Mouse (Mus musculus) small intestine, adult 2 months (tissue): Measurements from ENCODE around the gene Kcnk16.

Experiments used
- CTCF ChIP-seq: fragments of 200-500 bp; IDR thresholded peaks from 2 replicates; pipeline ENCODE4 v1.5.1; 2012; ENCODE audit warnings: low read depth, mild to moderate bottlenecking, control low read depth, inconsistent platforms, low read length, moderate library complexity, mixed read lengths; ENCODE audit not compliant: insufficient replicate concordance, insufficient read length; ENCODE audit errors: extremely low read depth
- POLR2A ChIP-seq: fragments of 200-500 bp; IDR thresholded peaks from 2 replicates; pipeline ENCODE4 v1.6.1; 2012; ENCODE audit warnings: low read depth, mild to moderate bottlenecking, control low read depth, inconsistent platforms, low read length, moderate library complexity

DNA sequence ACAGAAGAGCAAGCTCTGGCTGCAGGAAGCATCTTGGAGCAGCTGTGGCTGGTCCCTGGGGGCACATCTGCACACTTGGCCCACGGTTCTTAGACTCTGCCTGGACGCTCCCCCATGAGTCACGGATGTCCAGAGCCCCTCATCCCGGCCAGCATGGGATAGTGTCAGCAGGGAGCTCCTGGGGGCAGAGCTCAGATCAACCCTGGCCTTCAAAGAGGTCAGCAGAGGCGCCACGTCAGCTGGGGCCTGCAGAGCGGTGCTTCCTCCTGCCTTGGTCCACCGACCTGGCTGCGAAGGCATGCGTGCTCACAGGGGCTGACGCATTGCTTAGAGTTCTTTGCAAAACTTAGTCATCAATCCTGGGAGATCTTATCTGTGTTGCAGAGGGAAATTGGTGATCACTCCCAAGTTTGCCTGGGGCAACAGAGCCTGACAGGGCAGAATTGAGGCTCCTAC lies 22.2 kb downstream of the Kcnk16 start:
- TF ChIP-seq CTCF (no peak), POLR2A (no peak)
